Mouse (Mus musculus) yolk sac, embryonic 10.5 days (tissue): ENCODE measurements around the gene Zfp69.

Source experiments
- DNase-seq: peaks from one replicate; pipeline ENCODE4 v3.0.0-alpha.2; 2017; ENCODE audit warnings: low spot score

The Zfp69 gene

GRCm38 (mm10) chr4:120885208-120886120 lies 66.0 kb downstream of the Zfp69 start:
- DNase-seq = no peak

- DNase-seq = no peak
These were observed 69.4 kb downstream of the Zfp69 start for GRCm38 (mm10) chr4:120882002-120882625.

DNA sequence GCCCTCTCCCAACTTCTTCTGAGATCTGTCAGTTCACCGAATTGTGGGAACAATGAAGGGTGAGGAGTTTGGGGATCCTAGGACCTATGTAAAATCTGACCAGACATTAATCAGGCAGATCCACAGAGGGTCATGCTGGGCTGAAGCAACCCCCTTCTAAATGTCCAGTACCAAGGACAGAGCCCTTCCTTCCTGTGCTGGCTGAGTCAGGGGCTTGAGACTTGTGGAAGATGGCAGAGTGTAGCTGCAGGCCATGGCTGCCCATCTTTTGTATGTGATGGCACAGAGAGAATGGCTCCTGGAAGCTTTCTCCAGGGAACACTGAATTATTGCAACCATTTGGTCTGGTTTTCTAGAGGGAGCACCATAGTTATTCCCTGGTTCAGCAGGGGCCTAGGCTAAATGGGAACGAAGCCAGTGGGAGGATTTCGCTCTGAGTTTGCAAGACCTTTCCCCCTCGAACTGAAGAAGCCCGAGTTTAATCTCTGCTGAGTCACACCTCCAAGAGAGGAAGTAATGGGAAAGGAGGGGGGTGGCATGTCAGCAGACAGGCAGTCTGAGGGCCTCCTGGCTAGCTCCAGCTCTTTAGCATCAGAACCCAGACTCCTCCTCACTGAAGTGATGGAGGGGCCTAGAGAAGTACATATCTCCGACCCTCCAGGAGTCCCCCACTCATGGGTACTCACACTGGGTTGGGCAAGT lies 70.6 kb downstream of the Zfp69 start:
- no peak for DNase-seq
